Mouse (Mus musculus): ENCODE results near the gene Palm2.

The Palm2 gene

GRCm38 (mm10) chr4:57703574-57704470 lies 269.8 kb downstream of the Palm2 start:
- DNase-seq (ENCODE audit: low spot score in 2 of 2) = no peak

DNA sequence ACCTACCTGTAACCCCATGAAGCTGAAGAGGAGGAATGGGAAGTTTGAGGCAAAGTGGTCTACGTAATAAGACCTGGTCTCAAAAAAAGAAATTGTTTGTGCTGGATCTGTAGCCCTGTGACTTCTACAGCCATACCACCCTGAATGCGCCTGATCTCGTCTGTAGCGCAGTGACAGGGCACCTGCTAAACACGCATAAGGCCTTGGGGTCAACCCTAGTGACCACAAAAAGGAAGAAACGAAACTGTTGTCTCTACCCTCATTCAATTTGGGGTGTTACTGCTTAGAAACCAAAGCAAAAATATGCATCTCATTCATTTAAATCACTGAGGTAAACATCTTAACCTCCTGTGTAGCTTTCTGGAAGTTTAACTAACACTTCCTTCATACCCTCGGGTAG lies 270.5 kb downstream of the Palm2 start:
- DNase-seq (ENCODE audit: low spot score in 2 of 2) = no peak

GRCm38 (mm10) chr4:57715849-57716248 lies 281.8 kb downstream of the Palm2 start:
- no peak for DNase-seq (ENCODE audit: low spot score in 2 of 2)

- DNase-seq (ENCODE audit: low spot score in 2 of 2) = no peak
These were observed 282.7 kb downstream of the Palm2 start for GRCm38 (mm10) chr4:57716735-57717134.

GRCm38 (mm10) chr4:57717354-57717753 lies 283.3 kb downstream of the Palm2 start, which contains the start of gene Akap2:
Gene Akap2 (plus strand): TSS chr4:57717657.
- DNase-seq (ENCODE audit: low spot score in 2 of 2) = no peak

DNA sequence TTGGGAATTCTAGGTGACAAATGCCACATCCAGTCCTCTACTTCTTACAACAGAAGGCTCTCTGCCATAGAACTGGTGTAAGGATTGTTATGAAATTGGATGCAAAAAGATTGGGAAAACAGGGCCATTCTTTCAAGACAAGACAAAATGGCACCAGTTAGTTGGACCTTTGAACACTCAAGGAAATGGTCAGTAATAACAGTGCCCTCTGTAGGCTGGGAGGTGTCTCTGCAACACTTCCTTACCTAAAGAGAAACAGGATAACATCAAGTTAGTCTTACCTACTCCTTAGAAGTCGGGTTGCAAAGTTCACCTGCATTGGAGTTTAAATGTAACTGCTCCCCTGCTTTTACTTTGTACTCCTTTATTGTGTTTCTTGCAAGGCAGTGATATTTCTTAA lies 285.3 kb downstream of the Palm2 start:
- no peak for DNase-seq (ENCODE audit: low spot score in 2 of 2)

DNA sequence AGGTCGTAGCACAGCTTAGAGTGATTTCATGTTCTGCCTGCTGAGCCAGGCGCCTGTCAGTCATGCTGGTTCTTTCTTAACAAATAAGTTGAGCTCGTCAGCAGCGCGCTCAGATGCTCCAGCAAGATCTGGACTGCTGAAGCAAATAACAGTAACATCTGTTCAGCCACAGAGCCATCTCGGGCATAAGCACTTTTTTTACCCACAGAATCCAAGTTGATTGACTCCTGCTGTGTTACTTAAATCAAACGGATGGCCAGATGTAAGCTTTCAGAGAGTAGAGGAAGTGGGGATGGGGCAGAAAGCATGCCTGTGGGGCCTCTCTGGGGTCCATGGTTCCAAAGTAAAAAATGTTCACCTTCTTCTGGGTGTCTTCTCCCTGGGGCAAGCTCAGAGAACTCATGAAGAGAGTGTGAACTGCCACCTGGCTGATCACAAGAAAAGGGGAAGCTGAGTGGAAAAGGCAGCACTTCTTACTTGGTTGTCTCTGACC lies 286.9 kb downstream of the Palm2 start:
- no peak for DNase-seq (ENCODE audit: low spot score in 2 of 2)

DNA sequence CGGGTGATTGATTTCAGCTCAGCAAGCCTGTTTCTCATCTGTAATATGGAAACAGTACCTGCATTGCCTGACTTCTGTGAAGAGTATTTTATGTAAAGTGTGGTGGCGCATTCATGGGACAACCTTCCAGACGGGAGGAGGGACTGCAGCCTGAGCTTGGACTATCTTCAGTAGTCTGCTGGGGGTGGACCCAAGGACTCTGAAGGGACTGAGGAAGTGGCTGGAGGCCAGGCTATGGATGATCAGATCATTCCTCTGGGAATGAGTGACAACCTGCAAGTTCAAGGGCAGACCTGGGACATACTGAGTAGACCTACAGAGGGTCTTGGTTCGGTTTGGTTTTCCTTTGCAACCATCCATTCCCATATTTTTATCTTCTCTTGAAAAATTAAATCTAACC lies 288.2 kb downstream of the Palm2 start:
- no peak for DNase-seq (ENCODE audit: low spot score in 2 of 2)

DNA sequence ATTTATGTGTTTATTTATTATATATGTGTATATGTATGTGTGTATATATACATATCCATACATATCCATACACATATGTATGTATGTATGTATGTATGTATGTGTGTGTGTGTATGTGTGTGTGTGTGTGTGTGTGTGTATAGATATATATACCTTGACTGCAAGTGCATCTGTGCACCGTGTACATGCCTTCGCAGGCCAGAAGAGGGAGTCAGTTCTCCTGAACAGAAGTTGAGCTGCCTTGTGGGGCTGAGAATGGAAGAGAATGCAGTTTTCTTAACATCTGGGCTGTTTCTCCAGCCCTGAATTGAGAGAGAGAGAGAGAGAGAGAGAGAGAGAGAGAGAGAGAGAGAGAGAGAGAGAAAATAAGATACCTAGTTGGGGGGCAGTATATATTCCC lies 289.6 kb downstream of the Palm2 start:
- DNase-seq (ENCODE audit: low spot score in 2 of 2) = no peak

DNA sequence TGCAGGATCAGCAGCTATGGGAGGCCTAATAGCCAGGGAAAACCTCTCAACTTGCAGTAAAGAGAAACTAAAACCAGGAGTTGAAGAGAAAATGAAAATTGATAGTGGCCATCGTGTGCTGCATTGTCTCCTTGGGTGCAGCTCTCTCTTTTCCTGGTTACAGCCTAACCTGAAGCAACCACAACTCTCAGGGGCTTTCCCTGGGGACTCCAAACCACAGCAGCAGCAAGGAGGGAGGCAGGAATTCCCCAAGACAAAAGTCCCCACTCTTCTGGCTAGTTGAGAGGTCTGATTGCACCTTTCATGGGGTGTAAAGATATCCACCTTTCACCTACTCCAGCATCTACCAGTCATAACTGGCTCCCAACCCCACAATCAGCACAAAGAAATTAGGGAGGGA lies 291.5 kb downstream of the Palm2 start:
- no peak for DNase-seq (ENCODE audit: low spot score in 2 of 2)

GRCm38 (mm10) chr4:57728611-57729183 lies 294.6 kb downstream of the Palm2 start:
- DNase-seq (ENCODE audit: low spot score in 2 of 2) = no peak

DNA sequence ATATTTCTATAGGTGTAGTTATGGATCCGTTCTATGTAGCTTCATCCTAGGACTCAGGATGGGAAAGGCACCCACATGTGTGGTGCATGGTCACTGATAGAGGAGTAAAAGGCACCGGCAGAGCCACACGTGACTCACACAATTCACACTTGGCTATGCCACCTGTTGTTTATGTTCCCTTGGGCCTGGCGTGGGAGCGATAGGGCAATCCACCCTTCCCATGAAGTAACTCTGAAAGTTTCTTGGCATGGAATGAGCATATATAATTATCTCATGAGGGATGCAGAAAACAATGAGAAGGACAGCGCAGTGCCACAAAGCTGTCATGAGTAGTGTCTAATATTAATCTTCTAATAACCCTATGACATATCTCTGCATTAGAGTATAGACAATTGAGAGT lies 296.0 kb downstream of the Palm2 start:
- DNase-seq (ENCODE audit: low spot score in 2 of 2) = no peak

GRCm38 (mm10) chr4:57730801-57731598 lies 297.0 kb downstream of the Palm2 start:
- DNase-seq (ENCODE audit: low spot score in 2 of 2) = no peak

DNA sequence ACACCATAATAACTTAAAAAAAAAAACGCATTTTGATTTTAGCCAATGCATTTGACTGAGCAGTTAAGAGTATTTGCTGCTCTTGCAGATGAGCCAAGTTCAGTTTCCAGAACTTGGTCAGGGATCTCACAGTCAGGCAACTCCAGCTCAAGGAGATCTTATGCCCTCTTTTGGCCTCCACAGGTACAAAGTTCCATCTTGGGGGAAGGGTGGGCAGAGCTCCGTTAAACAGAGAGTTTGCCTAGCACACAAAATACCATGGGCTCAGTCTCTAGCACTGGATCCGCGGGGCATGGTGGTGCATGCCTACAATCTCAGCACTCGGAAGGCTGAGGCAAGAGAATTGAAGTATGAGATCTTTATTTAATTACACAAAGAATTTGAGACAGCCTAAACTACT lies 298.3 kb downstream of the Palm2 start:
- DNase-seq (ENCODE audit: low spot score in 2 of 2) = no peak

- DNase-seq (ENCODE audit: low spot score in 2 of 2) = peak in 1 of 2 experiments; percentile 22
These were observed 299.4 kb downstream of the Palm2 start for GRCm38 (mm10) chr4:57733445-57733844.

DNA sequence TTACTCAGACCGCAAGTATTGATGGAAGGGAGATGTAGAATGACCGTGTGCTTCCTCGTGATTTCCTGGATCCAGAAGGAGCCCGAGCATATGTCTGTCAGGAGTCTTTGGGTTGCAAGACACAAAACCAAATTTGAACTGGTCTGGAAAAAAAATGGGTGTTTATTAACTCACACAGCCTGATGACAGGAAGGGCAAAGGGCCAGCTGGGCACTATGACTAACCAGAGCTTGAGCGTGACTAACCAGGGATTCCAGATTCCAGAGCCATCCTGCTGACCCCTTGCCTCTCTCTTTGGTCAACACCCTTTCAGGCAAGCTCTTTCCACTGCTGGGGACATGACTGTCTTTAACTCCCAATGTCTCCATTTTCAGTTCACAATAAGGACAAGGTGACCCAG lies 301.4 kb downstream of the Palm2 start:
- DNase-seq (ENCODE audit: low spot score in 2 of 2) = no peak

DNA sequence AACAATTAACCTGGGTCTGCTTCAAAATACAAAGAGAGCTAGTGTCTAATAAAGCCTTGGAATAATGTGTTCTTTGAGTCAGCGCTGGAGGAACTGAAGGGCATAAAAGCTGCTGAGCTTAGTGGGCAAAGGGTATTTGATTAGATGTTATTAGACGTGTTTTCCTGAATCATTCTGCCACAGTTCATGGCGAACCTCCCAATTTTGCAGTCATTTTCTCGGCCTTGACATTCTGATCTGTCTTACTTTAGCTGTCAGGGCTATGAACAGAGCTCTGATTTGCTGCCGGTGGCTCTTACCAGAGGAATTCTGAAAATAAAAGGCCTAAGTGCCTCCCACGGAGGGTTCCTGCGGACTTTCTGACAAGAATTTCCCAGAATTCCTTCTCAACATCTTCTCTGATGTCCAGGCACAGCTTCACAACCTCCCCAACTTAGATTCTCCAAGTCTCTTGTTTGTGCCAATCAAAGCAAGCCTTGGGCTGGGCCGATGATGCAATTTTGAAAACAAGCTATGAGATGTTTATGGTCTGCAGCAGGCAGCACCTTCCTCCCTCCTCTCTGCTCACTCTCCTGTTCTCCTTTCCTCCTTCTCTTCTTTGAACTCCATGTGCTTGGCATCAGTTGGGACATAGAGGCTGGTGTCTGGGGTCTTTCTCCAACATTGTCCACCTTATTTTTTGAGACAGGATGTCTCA lies 305.0 kb downstream of the Palm2 start:
- DNase-seq (ENCODE audit: low spot score in 2 of 2) = no peak

DNA sequence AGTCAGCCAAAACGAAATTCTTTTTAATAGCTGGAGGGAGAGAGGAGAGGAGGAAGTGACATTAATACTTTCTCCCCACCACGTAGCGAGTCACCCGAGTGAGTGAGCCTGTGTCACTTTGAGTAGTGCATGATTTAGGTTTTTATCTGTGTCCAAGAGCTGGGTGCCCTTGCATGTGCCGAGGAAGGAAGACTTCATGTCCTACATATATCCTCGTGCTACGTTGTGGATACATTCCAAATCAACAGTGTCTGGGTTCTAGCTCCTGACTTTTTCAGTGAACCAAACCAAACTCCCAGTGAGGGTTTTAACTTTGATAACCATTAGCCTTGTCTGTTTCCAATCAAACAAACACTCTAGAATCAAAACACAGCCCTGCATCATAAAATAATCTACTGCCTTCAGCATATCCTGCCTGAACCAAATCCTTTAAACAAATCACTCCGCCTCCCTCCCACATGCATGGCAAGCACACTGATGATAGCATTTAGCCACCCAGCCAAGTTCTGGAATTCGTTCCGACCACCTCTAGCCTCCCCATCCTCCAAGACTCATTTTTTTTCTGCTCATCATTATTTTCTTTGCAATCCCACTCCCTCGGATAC lies 309.4 kb downstream of the Palm2 start:
- no peak for DNase-seq (ENCODE audit: low spot score in 2 of 2)

DNA sequence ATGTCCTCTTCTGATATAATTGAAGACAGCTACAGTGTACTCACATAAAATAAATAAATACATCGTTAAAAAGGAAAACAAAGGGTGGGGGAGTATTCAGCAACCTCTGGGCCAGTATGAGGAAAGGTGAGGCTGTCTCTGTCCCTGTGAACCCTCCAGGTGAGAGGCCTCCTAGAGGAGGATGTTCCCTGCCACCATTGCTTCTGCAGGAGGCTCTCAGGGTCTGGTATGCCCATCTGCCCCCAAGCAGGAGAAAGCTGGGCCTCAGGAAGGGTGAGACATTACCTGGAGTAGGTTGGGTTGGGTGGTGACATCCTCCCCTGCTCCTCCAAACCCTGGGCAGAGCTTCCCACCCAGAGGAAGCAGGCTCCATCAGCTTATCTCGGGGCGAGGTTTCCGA lies 316.6 kb downstream of the Palm2 start:
- DNase-seq (ENCODE audit: low spot score in 2 of 2) = no peak

DNA sequence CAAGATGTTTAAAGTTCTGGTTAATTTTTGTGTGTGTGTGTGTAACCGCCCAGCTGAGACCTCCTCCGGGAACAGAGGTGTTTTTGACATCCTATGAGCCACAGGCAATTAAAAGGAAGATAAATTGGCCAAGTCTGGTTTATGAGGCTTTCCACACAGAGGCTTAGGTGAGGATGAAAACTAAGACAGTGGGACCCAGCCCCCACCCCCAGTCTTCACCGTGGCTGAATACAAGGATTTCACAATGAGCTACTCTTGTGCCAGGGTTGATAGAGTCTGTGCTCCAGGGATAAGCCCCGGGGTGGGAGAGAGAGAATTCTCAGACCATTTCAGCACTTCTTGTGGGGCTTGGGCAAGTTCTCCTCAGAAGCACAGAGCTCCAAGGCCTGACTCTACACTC lies 317.0 kb downstream of the Palm2 start:
- no peak for DNase-seq (ENCODE audit: low spot score in 2 of 2)

DNA sequence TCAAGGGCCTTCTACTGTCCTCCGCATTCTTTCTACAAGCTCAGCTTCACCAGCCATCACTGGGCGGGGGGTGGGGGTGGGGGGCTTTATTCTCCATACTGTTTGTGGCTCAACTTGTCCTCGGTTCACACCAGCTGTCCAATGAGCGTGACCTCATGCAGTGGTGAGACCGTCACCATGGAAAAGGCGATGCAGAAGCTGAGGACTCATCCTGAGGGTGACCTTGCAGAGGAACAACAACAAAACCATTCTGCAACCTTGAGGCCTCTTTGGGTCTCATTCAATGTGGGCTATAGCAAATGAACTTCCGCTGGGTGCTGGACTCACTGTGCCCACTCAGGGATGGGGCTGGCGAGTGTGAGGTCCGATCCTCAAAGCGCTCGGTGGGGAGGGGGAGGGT lies 317.5 kb downstream of the Palm2 start:
- no peak for DNase-seq (ENCODE audit: low spot score in 2 of 2)

Data from frontal cortex, postnatal 36 days (tissue).